Mouse (Mus musculus) fibroblast of lung, adult 2 months (primary cell): ENCODE results near the gene Ephb6.
A peak's percentile ranks its signal among the peaks of the same experiment; 100 is the strongest.

Experiments
- DNase-seq: peaks from one replicate; pipeline ENCODE4 v3.0.0-alpha.2; 2011; ENCODE audit warnings: low read depth

The Ephb6 gene

GRCm38 (mm10) chr6:41605061-41605793 is at the start of gene Ephb6:
Gene Ephb6 (plus strand): TSS chr6:41605482.
- no peak for DNase-seq

DNA sequence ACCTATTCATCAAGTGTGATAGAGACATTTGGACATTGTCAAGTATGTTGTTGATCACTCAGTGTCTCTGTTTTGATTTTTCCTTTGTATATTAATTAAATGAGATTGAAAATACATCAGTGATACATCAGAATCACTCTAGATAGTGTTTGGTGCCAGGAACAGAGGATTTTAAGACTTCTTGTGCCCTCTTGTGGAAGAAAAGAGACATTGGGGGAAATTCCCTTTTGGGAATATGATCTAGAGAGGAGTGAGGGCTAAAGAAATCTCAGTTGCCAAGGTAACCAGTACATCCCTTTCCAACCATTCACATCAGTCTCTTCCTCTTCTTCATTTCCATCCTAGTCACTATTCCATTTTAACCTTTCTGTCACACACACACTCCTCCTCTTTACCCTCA is 48.9 kb upstream of the Ephb6 start:
- no peak for DNase-seq

DNA sequence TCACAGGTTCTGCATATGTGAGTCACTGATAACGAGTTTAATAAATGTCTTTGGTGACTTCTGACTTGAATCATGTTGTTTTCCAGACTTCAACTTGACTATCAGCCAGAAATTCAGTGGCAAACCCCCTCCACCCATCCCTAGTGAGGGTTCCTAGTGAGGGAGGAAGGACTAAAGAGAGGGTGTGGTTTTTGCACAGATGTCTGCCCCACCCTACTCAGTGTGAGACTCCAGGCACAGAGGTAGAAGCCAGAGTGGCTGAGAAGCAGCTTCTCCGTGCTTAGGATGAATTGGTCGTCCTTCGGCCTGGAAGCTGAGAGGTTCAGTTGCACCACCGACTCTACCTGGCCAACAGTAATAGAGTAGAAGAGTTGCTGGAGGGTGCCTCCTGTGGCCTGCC is 47.8 kb upstream of the Ephb6 start:
- DNase-seq = no peak

DNA sequence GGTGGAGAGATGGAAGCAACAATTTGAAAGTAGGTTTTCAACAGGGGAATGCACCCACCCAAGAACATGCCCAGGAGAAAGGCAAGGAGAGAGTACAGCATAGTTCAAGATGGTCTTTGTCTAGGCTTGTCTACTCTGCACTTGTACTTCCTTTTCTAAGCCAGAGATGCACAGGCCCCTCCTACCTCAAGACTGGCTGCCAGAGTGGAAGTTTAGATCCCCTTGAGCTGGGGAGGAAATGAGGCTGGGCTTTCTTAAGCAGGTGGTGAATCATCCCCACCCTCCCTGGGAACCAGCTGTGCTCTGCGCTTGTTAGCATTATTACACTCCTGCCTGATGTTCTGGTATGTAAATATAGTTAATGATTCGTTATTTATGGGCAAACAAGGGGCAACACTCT is 47.0 kb upstream of the Ephb6 start:
- no peak for DNase-seq

DNA sequence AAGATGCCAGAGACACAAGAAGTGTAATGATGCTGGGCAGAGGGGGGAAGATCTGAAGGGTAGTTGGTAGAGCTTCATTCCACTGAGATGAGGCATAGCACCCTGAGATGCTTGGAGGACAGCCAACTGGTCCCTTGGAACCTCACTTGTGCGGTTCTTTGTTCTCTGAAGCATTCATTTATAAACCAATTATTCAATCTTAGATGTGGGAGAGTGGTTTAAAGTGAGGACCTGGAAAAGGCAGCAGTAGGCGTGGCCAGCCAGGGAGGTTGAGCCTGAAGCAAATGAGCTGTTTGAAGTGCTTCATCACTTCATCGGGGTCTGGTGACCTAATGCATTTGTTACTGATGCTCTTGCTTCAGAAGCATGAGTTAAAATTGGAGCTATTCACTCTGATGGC is 46.0 kb upstream of the Ephb6 start:
- DNase-seq = no peak

DNA sequence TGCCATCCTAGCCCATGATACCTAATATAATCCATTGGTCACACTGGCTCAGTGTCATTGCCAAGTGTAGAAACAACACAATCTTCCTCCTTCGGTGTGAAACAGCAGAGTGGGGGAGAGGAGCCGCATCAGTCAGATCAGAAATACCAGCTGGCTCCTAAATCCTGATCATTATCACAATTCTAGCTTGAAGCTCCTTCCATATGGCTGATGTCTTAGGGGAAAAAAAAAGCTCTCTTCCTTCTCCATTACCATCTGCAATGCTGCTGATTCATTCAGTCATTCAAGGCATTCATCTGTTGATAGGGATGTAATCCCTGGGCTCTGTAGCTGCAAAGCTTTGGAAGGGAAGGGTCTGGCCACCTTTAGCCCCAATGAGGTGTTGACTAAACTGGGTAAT is 45.0 kb upstream of the Ephb6 start:
- no peak for DNase-seq

- DNase-seq = no peak
These were observed 42.7 kb upstream of the Ephb6 start for GRCm38 (mm10) chr6:41562598-41562997.

DNA sequence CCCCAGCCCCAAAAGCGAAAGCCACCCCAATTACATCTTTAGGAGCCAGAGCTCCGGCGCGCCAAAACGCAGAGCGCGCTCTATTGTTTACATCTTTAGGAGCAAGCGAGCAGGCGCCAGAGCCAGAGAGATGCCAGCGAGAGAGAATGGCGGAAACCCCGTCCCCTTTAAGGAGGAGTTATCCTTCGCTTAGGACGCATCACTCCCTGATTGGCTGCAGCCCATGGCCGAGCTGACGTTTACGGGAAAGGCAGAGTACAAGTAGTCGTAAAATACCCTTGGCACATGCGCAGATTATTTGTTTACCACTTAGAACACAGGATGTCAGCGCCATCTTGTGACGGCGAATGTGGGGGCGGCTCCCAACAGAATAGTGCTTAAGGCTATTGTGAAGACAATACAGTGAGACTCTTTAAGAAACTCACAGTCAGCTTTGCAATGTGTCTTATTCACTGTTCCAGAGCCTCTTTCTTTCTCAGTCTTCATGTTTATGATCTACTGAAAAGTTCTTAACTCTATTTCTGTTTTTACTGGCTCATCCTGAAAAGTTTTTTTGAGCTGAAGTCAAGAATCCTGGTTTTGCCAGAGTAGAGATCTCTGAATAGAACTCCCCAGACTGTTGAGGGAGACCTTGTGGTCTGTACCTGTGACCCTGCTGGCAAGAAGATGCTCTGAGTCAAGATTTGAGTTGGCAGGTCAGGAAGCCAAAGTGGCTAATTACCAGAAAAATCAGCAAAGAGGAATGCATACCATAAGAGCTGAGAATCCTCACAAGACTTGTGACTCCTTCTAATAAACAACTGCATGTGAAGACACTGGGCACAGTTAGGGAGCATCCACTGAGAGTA is 42.0 kb upstream of the Ephb6 start:
- DNase-seq = peak; percentile 38

GRCm38 (mm10) chr6:41565261-41565660 is 40.0 kb upstream of the Ephb6 start:
- DNase-seq = no peak

DNA sequence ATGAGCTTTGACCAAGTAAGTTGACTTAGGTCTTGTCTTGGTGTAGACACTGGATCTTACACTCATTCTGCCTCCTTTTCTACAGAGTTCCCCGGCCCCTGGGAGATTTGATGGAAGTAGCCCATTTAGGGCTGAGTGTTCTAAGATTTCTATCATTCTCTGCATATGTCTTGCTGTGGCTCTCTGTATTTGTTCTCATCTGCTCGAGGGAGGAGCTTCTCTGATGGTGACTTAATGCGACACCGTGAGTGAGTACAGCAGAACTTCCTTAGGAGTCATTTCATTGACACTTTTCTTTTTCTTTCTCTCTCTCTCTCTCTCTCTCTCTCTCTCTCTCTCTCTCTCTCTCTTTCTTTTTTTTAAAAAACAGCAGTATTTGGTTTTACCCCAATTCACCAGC is 38.3 kb upstream of the Ephb6 start:
- DNase-seq = no peak

- DNase-seq = no peak
These were observed 36.2 kb upstream of the Ephb6 start for GRCm38 (mm10) chr6:41569078-41569477.

GRCm38 (mm10) chr6:41576526-41577097 is 28.7 kb upstream of the Ephb6 start:
- DNase-seq = no peak

DNA sequence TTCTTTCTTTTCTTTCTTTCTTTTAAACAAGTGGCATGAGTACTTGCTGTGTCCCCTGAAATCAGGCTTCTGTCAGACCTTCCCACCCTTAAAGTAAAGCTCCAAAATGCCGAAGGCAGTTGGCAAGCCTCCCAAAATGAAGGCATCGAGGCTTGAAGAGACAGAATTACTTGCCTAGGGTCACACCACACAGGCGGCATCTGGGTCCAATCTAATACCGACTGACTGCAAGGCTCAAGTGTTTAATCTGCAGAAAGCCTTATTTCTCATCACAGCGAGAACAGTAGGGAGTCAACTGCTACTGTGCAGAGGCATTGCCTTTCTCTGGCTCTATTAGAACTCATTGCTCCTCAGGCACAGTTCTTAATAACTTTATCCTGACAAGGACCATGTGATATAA is 28.0 kb upstream of the Ephb6 start:
- no peak for DNase-seq

DNA sequence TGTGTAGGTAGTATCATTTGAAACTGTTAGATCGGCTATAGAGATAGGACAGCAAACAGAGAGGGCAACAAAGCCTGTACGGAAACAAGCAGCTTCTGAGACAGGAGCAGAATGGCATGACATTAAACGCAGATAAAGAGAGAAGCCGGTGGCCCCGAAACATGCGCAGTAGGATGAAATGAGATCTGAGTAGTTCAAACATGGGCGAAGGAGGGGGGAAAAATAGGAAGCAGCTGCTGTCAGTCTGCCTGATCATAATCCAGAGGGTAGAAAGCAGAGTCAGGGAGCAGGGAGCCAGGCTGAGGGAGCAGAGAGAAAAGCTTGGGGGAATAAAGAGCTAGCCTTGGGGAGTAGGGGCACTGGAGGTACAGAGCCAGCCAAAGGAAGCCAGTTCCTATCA is 24.0 kb upstream of the Ephb6 start:
- DNase-seq = no peak

GRCm38 (mm10) chr6:41582189-41582588 is 23.1 kb upstream of the Ephb6 start:
- DNase-seq = no peak

DNA sequence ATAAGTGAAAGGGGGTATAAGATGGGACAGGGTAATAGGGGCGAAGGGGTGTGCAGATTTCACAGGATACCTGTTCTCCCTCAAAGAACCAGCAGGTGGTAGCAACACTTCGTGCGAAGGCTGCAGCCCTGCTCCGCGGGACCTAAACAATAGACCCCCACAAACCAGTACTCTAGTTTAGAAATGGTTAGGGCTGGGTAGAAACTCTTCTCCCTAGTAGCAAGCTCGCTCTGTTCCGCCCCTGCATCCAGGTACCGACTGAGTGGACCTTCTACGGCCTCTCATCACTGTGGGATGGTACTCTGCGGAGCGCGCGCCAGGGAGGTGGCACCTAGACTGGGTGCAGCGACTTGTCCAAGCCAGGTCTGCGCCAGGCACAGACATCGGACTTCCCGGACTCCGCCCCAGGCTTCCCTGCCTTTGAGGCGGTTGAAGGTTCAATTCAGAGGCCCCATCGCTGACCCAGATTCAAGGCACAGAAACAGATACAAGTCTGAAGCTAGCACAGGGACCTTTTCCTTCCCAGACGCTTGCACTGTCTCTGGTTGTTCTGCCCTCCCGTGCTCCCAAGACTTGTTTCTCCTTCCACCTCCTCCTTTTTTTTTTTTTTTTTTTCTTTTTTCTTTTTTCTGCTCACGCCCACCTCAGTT is 756 bp upstream of the Ephb6 start:
- no peak for DNase-seq

DNA sequence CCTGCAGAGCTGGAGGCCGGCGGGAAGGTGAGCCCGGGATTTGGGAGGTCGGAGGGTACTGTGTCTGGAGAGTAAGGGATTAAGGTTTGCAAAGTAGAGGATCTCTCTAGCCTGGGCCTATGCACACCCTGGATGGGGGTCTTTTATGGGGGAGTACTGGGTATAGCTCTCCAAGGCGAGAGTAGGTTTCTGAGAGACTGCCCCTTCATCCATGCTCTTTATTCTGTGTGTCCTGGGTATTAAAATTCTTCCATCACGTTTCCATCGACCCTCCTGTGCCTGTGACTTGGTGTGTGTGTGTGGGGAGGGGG is 467 bp downstream of the Ephb6 start:
- no peak for DNase-seq

DNA sequence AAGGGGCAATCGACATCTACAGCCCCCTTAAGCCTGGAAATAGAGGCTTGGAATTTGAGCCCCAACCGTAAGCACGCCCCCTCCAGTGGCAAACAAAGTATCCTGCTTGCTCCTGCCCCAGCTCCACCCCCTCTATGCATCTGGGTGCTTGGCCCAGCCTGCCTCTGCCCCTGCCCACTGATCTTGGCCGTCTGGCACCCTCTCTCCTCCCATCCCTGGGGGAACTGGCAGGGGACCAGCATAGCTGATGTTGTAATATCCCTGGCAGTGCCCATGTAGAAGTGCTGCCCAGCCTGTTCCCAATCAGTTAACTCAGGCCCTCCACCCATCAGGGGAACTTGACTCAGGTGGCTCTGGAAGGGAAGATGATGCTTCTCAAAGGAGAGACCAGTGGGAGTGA is 932 bp downstream of the Ephb6 start:
- no peak for DNase-seq

DNA sequence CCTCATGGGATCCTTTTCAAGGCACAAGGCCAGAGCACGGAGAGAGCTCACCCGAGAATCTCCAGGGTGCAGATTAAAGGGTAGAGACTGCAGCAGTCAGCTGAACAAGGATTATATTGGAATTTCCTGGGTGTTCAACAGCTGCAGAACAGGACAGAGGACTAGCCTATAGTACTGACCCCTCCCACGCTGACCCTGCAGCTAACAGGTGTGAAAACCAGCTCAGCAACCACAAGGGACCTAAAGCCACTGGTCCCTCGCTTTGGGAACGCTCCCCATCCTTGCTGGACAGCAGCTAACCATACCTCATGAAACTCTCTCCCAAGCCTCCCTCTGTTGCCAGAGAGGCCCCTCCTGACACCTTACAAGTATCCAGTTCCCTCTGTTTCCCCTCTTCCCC is 2.4 kb downstream of the Ephb6 start:
- DNase-seq = no peak

DNA sequence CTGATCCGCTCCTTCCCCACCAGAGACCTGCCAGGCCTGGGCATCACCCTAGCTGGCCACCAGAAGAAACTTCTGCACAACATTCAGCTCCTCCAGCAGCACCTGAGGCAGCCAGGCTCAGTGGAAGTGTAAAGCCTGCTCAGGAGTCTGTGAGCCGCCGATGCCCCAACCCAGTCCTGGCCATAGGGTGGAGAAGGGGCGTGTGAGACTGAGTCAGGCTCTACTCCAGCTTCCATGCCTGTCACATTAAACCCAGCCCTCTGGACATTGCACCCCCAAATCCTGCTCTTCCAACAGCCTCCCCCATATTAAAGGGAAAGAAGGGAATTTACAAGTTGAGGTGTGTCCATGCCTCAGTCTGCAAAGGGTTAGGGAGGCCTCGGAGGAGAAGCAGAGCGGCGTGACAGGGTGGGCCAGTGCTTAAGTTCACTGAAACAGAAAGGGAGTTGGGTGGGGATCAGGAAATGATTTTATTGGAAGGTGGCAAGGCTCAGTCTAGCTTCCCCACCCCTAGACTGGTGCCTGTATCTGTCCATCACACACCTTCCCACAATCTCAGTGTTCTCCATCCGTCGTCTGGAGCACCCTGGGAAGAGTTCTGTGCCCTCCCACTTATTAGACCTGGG is 15.0 kb downstream of the Ephb6 start:
- DNase-seq = no peak

GRCm38 (mm10) chr6:41621241-41621990 is 16.1 kb downstream of the Ephb6 start:
- no peak for DNase-seq

DNA sequence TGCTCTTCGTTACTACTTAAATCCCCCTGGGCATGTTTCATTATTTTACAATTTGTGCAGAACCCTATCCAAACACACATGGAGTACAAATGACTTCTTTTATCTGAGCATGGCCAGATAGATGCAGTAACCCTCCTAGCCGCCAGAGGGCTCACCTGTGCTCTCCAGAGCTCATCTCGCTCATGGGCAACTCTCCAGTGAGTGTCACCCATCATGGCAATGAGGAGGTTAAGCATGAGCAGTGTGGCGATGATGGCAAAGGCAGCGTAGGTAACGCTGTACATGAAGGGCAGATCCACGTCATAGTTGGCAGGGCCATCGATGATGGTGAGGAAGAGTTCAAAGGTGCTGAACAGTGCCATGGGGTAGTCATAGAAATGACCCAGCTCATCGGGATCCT is 17.4 kb downstream of the Ephb6 start:
- no peak for DNase-seq
